Mouse (Mus musculus): Measurements from ENCODE around the gene Pjvk. TPM values are rescaled to one million over a fixed set of nuclear protein-coding genes. Genes with fewer than 3 reads are reported as not detected.

Gene Pjvk
- polyA plus RNA-seq, 1 experiment from 2014 or later = 1.2 TPM

GRCm38 (mm10) chr2:76688162-76688561, 39.9 kb downstream of the Pjvk start:
- H3K9ac ChIP-seq (ENCODE audit: low read depth, low read length) = no peak overlapping the region
- H3K9me3 ChIP-seq (ENCODE audit: control insufficient read depth, low read length) = no peaks in the 10 kb centered on the region; the same call in 1 of the 2 replicates
- no peak overlapping the region for H3K4me2 ChIP-seq (replicated peaks; ENCODE audit: low read depth, low read length)
- no peaks in the 10 kb centered on the region for H3K4me1 ChIP-seq (ENCODE audit: control insufficient read depth, insufficient read depth, low read length)
- 43% methylated on average over 7 of the region's 7 CpGs for WGBS
- H3K4me3 ChIP-seq (ENCODE audit: low read length) = no peak overlapping the region
- peaks cover 78% of the 10 kb centered on the region for H3K36me3 ChIP-seq (ENCODE audit: control insufficient read depth, insufficient read depth, low read length)
- H3K27me3 ChIP-seq (ENCODE audit: control insufficient read depth, insufficient read depth, low read length) = no peaks in the 10 kb centered on the region
- ATAC-seq (ENCODE audit: low FRiP score, low TSS enrichment) = no peak
- H3K27ac ChIP-seq (ENCODE audit: low read depth, low read length) = no peak overlapping the region

DNA sequence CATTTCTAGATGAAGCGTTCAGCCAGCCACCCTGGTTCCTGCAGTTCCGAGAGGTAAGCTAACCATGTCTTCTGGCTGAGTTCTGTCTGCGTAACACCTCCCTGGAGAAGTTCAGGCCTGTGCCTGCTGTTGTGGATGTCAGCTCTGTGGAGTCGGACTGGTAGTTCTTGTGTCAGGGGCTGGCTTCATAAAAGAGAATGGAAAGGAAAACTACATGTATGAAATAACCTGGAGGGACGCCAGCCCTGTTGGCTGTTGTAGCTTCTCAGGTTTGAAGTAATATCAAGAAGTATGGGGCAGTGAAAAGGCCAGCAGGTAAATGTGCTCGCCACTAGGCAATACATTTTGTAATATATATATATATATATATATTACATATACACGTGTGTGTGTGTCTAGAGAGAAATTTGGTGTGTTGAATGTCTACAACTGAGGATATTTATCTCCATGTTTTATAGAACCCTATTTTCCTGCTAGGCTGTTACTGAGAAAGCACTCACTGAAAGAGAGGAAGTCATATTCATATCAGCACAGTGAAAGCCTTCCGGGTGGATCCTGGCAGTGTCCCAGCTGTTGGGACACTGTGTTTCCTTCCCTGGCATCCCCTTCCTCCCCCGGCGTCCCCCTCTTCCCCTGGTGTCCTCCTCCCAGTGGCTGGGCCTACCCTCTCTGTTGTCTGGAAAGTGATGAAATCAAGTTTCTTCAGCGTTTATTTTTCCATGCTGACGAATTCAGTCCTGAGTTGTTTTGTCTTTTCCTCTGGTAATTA, 42.3 kb downstream of the Pjvk start:
- Histone ChIP-seq H3K27me3 (ENCODE audit: control insufficient read depth, insufficient read depth, low read length) (no peaks in the 10 kb centered on the region), H3K9ac (ENCODE audit: low read depth, low read length) (no peak overlapping the region), H3K4me2 (replicated peaks; ENCODE audit: low read depth, low read length) (no peak overlapping the region), H3K9me3 (ENCODE audit: control insufficient read depth, low read length) (no peaks in the 10 kb centered on the region; the same call in 1 of the 2 replicates), H3K36me3 (ENCODE audit: control insufficient read depth, insufficient read depth, low read length) (peaks cover 79% of the 10 kb centered on the region), H3K4me1 (ENCODE audit: control insufficient read depth, insufficient read depth, low read length) (no peaks in the 10 kb centered on the region), H3K27ac (ENCODE audit: low read depth, low read length) (no peak overlapping the region), H3K4me3 (ENCODE audit: low read length) (no peak overlapping the region)
- ATAC-seq (ENCODE audit: low FRiP score, low TSS enrichment) = no peak
- 84% methylated on average over 12 of the region's 12 CpGs for WGBS

GRCm38 (mm10) chr2:76693765-76694164, 45.5 kb downstream of the Pjvk start:
- no peak overlapping the region for H3K4me3 ChIP-seq (ENCODE audit: low read length)
- ATAC-seq (ENCODE audit: low FRiP score, low TSS enrichment) = no peak
- no peak overlapping the region for H3K9ac ChIP-seq (ENCODE audit: low read depth, low read length)
- H3K9me3 ChIP-seq (ENCODE audit: control insufficient read depth, low read length) = no peaks in the 10 kb centered on the region; the same call in 1 of the 2 replicates
- 84% methylated on average over 5 of the region's 5 CpGs for WGBS
- H3K4me2 ChIP-seq (replicated peaks; ENCODE audit: low read depth, low read length) = no peak overlapping the region
- H3K27ac ChIP-seq (ENCODE audit: low read depth, low read length) = no peak overlapping the region
- no peaks in the 10 kb centered on the region for H3K4me1 ChIP-seq (ENCODE audit: control insufficient read depth, insufficient read depth, low read length)
- H3K27me3 ChIP-seq (ENCODE audit: control insufficient read depth, insufficient read depth, low read length) = no peaks in the 10 kb centered on the region
- peaks cover 55% of the 10 kb centered on the region for H3K36me3 ChIP-seq (ENCODE audit: control insufficient read depth, insufficient read depth, low read length)

DNA sequence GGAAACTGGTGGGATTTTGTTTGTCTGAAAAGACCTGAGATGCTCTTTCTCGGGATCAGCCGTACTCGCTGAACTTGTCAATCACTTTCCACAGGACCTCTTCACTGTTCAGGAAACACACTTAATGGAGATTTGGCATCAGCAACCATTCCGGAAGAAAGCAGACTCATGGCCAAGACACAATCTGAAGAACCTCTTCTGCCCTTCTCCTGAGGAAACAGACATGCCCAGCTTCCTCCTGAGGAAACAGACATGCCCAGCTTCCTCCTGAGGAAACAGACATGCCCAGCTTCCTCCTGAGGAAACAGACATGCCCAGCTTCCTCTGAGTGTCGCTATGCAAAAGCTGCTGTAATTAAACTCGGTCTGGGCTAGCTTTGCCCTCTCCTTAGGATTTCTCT, 47.0 kb downstream of the Pjvk start:
- H3K27me3 ChIP-seq (ENCODE audit: control insufficient read depth, insufficient read depth, low read length) = no peaks in the 10 kb centered on the region
- ATAC-seq (ENCODE audit: low FRiP score, low TSS enrichment) = no peak
- no peaks in the 10 kb centered on the region; the same call in 1 of the 2 replicates for H3K9me3 ChIP-seq (ENCODE audit: control insufficient read depth, low read length)
- no peaks in the 10 kb centered on the region for H3K4me1 ChIP-seq (ENCODE audit: control insufficient read depth, insufficient read depth, low read length)
- H3K36me3 ChIP-seq (ENCODE audit: control insufficient read depth, insufficient read depth, low read length) = peaks cover 50% of the 10 kb centered on the region
- H3K4me3 ChIP-seq (ENCODE audit: low read length) = no peak overlapping the region
- no peak overlapping the region for H3K4me2 ChIP-seq (replicated peaks; ENCODE audit: low read depth, low read length)
- H3K27ac ChIP-seq (ENCODE audit: low read depth, low read length) = no peak overlapping the region
- 80% methylated on average over 6 of the region's 6 CpGs for WGBS
- H3K9ac ChIP-seq (ENCODE audit: low read depth, low read length) = no peak overlapping the region

GRCm38 (mm10) chr2:76702188-76702587, 53.9 kb downstream of the Pjvk start:
- H3K27ac ChIP-seq (ENCODE audit: low read depth, low read length) = no peak overlapping the region
- H3K36me3 ChIP-seq (ENCODE audit: control insufficient read depth, insufficient read depth, low read length) = peaks cover 4% of the 10 kb centered on the region; the same call in 1 of the 2 replicates
- ATAC-seq (ENCODE audit: low FRiP score, low TSS enrichment) = no peak
- 84% methylated on average over 3 of the region's 3 CpGs for WGBS
- no peaks in the 10 kb centered on the region for H3K27me3 ChIP-seq (ENCODE audit: control insufficient read depth, insufficient read depth, low read length)
- H3K4me3 ChIP-seq (ENCODE audit: low read length) = no peak overlapping the region
- H3K4me2 ChIP-seq (replicated peaks; ENCODE audit: low read depth, low read length) = no peak overlapping the region
- no peak overlapping the region for H3K9ac ChIP-seq (ENCODE audit: low read depth, low read length)
- no peaks in the 10 kb centered on the region for H3K4me1 ChIP-seq (ENCODE audit: control insufficient read depth, insufficient read depth, low read length)
- no peaks in the 10 kb centered on the region for H3K9me3 ChIP-seq (ENCODE audit: control insufficient read depth, low read length)

DNA sequence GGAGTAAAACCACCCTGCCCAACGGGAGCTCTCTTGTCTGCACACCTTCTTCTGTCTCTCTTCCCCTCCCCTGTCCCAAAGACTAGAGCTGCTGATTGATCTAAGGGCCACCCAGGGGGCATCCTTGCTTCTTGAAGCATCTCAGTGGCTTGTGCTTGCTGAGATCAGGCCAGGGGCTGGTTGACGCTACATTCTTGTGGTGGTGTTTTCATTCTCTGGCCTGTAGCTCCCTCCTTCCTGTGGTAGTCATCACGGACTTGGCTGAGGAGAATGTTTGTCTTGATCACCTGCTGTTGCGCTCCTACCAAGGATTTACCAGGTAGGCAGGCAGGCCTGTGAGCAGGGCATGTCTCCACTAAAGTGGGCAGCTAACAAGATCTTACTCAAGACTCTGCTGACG, 54.5 kb downstream of the Pjvk start:
- WGBS = 90% methylated on average over 5 of the region's 5 CpGs
- Histone ChIP-seq H3K9me3 (ENCODE audit: control insufficient read depth, low read length) (no peaks in the 10 kb centered on the region), H3K36me3 (ENCODE audit: control insufficient read depth, insufficient read depth, low read length) (peaks cover 1% of the 10 kb centered on the region; the same call in 1 of the 2 replicates), H3K4me2 (replicated peaks; ENCODE audit: low read depth, low read length) (no peak overlapping the region), H3K4me3 (ENCODE audit: low read length) (no peak overlapping the region), H3K9ac (ENCODE audit: low read depth, low read length) (no peak overlapping the region), H3K27me3 (ENCODE audit: control insufficient read depth, insufficient read depth, low read length) (no peaks in the 10 kb centered on the region), H3K4me1 (ENCODE audit: control insufficient read depth, insufficient read depth, low read length) (no peaks in the 10 kb centered on the region), H3K27ac (ENCODE audit: low read depth, low read length) (no peak overlapping the region)
- ATAC-seq (ENCODE audit: low FRiP score, low TSS enrichment) = no peak

DNA sequence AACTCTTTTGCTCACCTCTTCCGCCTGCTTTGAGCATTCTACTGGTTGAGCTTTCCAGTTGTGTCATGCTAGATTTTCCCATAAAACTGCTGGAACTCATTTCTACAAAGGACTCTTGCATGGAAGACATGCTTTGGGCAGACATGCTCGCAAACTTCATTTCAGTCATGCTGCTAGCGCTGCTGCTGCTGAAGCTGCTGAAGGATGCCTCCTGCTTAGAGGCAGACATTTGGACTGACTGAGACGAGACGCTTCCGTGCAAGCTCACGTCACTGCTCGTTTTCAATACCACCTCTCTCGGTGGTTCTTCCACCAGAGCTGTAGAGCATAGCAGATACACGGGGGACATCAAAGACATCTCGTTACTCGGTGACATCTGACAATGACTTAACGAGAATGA, 57.4 kb downstream of the Pjvk start:
- WGBS = 91% methylated on average over 13 of the region's 13 CpGs
- ATAC-seq (ENCODE audit: low FRiP score, low TSS enrichment) = no peak
- no peak overlapping the region for H3K4me3 ChIP-seq (ENCODE audit: low read length)
- H3K4me1 ChIP-seq (ENCODE audit: control insufficient read depth, insufficient read depth, low read length) = no peaks in the 10 kb centered on the region
- H3K4me2 ChIP-seq (replicated peaks; ENCODE audit: low read depth, low read length) = no peak overlapping the region
- no peak overlapping the region for H3K27ac ChIP-seq (ENCODE audit: low read depth, low read length)
- H3K36me3 ChIP-seq (ENCODE audit: control insufficient read depth, insufficient read depth, low read length) = no peaks in the 10 kb centered on the region
- no peak overlapping the region for H3K9ac ChIP-seq (ENCODE audit: low read depth, low read length)
- peaks cover 14% of the 10 kb centered on the region for H3K9me3 ChIP-seq (ENCODE audit: control insufficient read depth, low read length)
- H3K27me3 ChIP-seq (ENCODE audit: control insufficient read depth, insufficient read depth, low read length) = no peaks in the 10 kb centered on the region

Other genes starting within 250 kb of the Pjvk start
- 13.2 and 17.5 TPM in 2 replicates for gene Osbpl6, start 242.0 kb upstream of the Pjvk start, polyA plus RNA-seq (2014; fragmentation: Nextera tagmentation; extraction: Ambion mirVana)
- 89.4 and 94.3 TPM in 2 replicates for gene Prkra, start 461 bp upstream of the Pjvk start, polyA plus RNA-seq (2014; fragmentation: Nextera tagmentation; extraction: Ambion mirVana)
- 57.5 and 73.4 TPM in 2 replicates for gene Fkbp7, start 24.6 kb downstream of the Pjvk start, polyA plus RNA-seq (2014; fragmentation: Nextera tagmentation; extraction: Ambion mirVana)
- gene Plekha3, start 26.8 kb downstream of the Pjvk start, polyA plus RNA-seq (2014; fragmentation: Nextera tagmentation; extraction: Ambion mirVana) = 14.9 and 15.3 TPM in 2 replicates

Data from kidney, embryonic 14.5 days (tissue).